Mouse (Mus musculus) splenic B cell, adult 2 months (primary cell): Measurements from ENCODE around the gene Gng13.
A peak's percentile ranks its signal among the peaks of the same experiment; 100 is the strongest.

Experiments
- DNase-seq: peaks from one replicate; pipeline ENCODE4 v3.0.0-alpha.2; 2011; ENCODE audit warnings: low read depth, low spot score
- H3K27me3 ChIP-seq: 2 replicates; pipeline ENCODE4 v1.6.1; 2012; ENCODE audit warnings: mild to moderate bottlenecking, low read length, moderate library complexity, mixed read lengths; ENCODE audit not compliant: control insufficient read depth, poor library complexity, insufficient read depth, severe bottlenecking
- H3K36me3 ChIP-seq: 2 replicates; pipeline ENCODE4 v1.6.1; 2012; ENCODE audit warnings: mild to moderate bottlenecking, low read length, moderate library complexity, mixed read lengths; ENCODE audit not compliant: control insufficient read depth, poor library complexity, insufficient read depth, severe bottlenecking

Gng13 gene

GRCm38 (mm10) chr17:25716711-25717637 is at the start of gene Gng13:
Gng13 (plus strand) TSS chr17:25717171.
- no peak for DNase-seq

GRCm38 (mm10) chr17:25668481-25669055 is 48.4 kb upstream of the Gng13 start:
- Histone ChIP-seq H3K36me3 (no peaks in the 10 kb centered on the region), H3K27me3 (no peaks in the 10 kb centered on the region)
- DNase-seq: no peak

More at GRCm38 (mm10) chr17:25716711-25717637, at the start of gene Gng13:
- no peaks in the 10 kb centered on the region for H3K36me3 ChIP-seq
- H3K27me3 ChIP-seq: no peaks in the 10 kb centered on the region

- no peak for DNase-seq
Measured at GRCm38 (mm10) chr17:25672982-25673381, 44.0 kb upstream of the Gng13 start.

GRCm38 (mm10) chr17:25677969-25678368 is 39.0 kb upstream of the Gng13 start:
- peak; percentile 76 for DNase-seq
- Histone ChIP-seq H3K36me3 (no peaks in the 10 kb centered on the region), H3K27me3 (no peaks in the 10 kb centered on the region)

More at GRCm38 (mm10) chr17:25672982-25673381, 44.0 kb upstream of the Gng13 start:
- Histone ChIP-seq H3K36me3 (no peaks in the 10 kb centered on the region), H3K27me3 (no peaks in the 10 kb centered on the region)

GRCm38 (mm10) chr17:25679818-25680217 is 37.2 kb upstream of the Gng13 start:
- Histone ChIP-seq H3K27me3 (no peaks in the 10 kb centered on the region), H3K36me3 (no peaks in the 10 kb centered on the region)
- DNase-seq: no peak

GRCm38 (mm10) chr17:25681636-25682035 is 35.3 kb upstream of the Gng13 start:
- no peak for DNase-seq
- no peaks in the 10 kb centered on the region for H3K27me3 ChIP-seq
- H3K36me3 ChIP-seq: no peaks in the 10 kb centered on the region

- DNase-seq: peak; percentile 36
- no peaks in the 10 kb centered on the region for H3K27me3 ChIP-seq
- H3K36me3 ChIP-seq: no peaks in the 10 kb centered on the region
Measured at GRCm38 (mm10) chr17:25686323-25686722, 30.6 kb upstream of the Gng13 start.

- no peak for DNase-seq
- no peaks in the 10 kb centered on the region for H3K27me3 ChIP-seq
- H3K36me3 ChIP-seq: no peaks in the 10 kb centered on the region
Measured at GRCm38 (mm10) chr17:25688922-25689321, 28.0 kb upstream of the Gng13 start.

GRCm38 (mm10) chr17:25696263-25696662 is 20.7 kb upstream of the Gng13 start:
- H3K36me3 ChIP-seq: no peaks in the 10 kb centered on the region
- no peaks in the 10 kb centered on the region for H3K27me3 ChIP-seq
- DNase-seq: no peak

- Histone ChIP-seq H3K27me3 (no peaks in the 10 kb centered on the region), H3K36me3 (no peaks in the 10 kb centered on the region)
- peak; percentile 85 for DNase-seq
Measured at GRCm38 (mm10) chr17:25698446-25698845, 18.5 kb upstream of the Gng13 start.

GRCm38 (mm10) chr17:25700863-25701496 is 16.0 kb upstream of the Gng13 start:
- DNase-seq: peak; percentile 22

GRCm38 (mm10) chr17:25709994-25710393 is 7.0 kb upstream of the Gng13 start:
- no peaks in the 10 kb centered on the region for H3K36me3 ChIP-seq
- no peak for DNase-seq
- H3K27me3 ChIP-seq: no peaks in the 10 kb centered on the region

More at GRCm38 (mm10) chr17:25700863-25701496, 16.0 kb upstream of the Gng13 start:
- H3K27me3 ChIP-seq: no peaks in the 10 kb centered on the region
- H3K36me3 ChIP-seq: no peaks in the 10 kb centered on the region

GRCm38 (mm10) chr17:25711136-25711535 is 5.8 kb upstream of the Gng13 start:
- DNase-seq: no peak
- Histone ChIP-seq H3K36me3 (no peaks in the 10 kb centered on the region), H3K27me3 (no peaks in the 10 kb centered on the region)

GRCm38 (mm10) chr17:25715627-25716026 is 1.3 kb upstream of the Gng13 start:
- H3K36me3 ChIP-seq: no peaks in the 10 kb centered on the region
- no peak for DNase-seq
- H3K27me3 ChIP-seq: no peaks in the 10 kb centered on the region

- H3K36me3 ChIP-seq: no peaks in the 10 kb centered on the region
- no peak for DNase-seq
- H3K27me3 ChIP-seq: no peaks in the 10 kb centered on the region
Measured at GRCm38 (mm10) chr17:25716130-25716529, 841 bp upstream of the Gng13 start.
